In genomic region chr11:32340476-32341473, GRCm38 (mm10) we compare ENCODE assay signal across 9 mouse cellular contexts. TPM values are rescaled to one million over a fixed set of nuclear protein-coding genes. Genes with fewer than 3 reads are reported as not detected.
DNase-seq lines count a peak whose midpoint lies in the region; ATAC-seq lines count a peak whose summit lies in the region.
"Had no signal": no experiment of that assay in that cellular context is flagged by ENCODE, and none has a peak within 500 bp of the region (broad histone marks: within the 10 kb centered on the region; RNA-seq: fewer than 3 reads in every experiment).

No protein-coding gene starts in this region.

- no peaks in the 10 kb centered on the region for H3K36me3 ChIP-seq in kidney, embryonic 15.5 days
- H3K36me3 ChIP-seq in midbrain, embryonic 13.5 days = no peaks in the 10 kb centered on the region
- H3K36me3 ChIP-seq: limb, embryonic 15.5 days had no signal

- no peaks in the 10 kb centered on the region for H3K9me3 ChIP-seq in kidney, embryonic 15.5 days (replicated peaks)
- no peaks in the 10 kb centered on the region for H3K9me3 ChIP-seq in midbrain, embryonic 13.5 days
- H3K9me3 ChIP-seq: limb, embryonic 15.5 days had no signal

- 21% methylated on average over 17 of the region's 17 CpGs for WGBS in kidney, embryonic 15.5 days
- 46% methylated on average over 17 of the region's 17 CpGs for WGBS in midbrain, embryonic 13.5 days

- ATAC-seq in cerebellum, adult (ENCODE audit: insufficient number of reproducible peaks, low FRiP score, low TSS enrichment) = no peak
- peak; percentile 68 for ATAC-seq in kidney, embryonic 15.5 days (replicated peaks; ENCODE audit: low FRiP score)
- peak; percentile 71 for ATAC-seq in midbrain, embryonic 13.5 days

- H3K4me1 ChIP-seq in kidney, embryonic 15.5 days = peaks cover 46% of the 10 kb centered on the region
- H3K4me1 ChIP-seq in midbrain, embryonic 13.5 days (replicated peaks) = no peaks in the 10 kb centered on the region

- peak overlapping the region; percentile 81 for H3K27ac ChIP-seq in kidney, embryonic 15.5 days
- no peak overlapping the region for H3K27ac ChIP-seq in midbrain, embryonic 13.5 days
- H3K27ac ChIP-seq: limb, embryonic 15.5 days had no signal

- no peaks in the 10 kb centered on the region for H3K27me3 ChIP-seq in kidney, embryonic 15.5 days
- no peaks in the 10 kb centered on the region for H3K27me3 ChIP-seq in midbrain, embryonic 13.5 days
- H3K27me3 ChIP-seq: limb, embryonic 15.5 days had no signal

- peak; percentile 49 to 65 for DNase-seq in cerebellum, postnatal 25 days
- DNase-seq in 3T3-L1 (ENCODE audit: low read depth, low spot score) = peak; percentile 74
- peak; percentile 61 to 71 for DNase-seq in adrenal gland, postnatal 36 days
- peak; percentile 65 for DNase-seq in forelimb bud, embryonic 11.5 days (ENCODE audit: low read depth, low spot score)
- DNase-seq in thymus, postnatal 25 days = peak; percentile 11

- H3K9ac ChIP-seq in kidney, embryonic 15.5 days = no peak overlapping the region
- no peak overlapping the region for H3K9ac ChIP-seq in midbrain, embryonic 13.5 days (replicated peaks)
- H3K9ac ChIP-seq: limb, embryonic 15.5 days had no signal

- no peak overlapping the region for H3K4me3 ChIP-seq in kidney, embryonic 15.5 days (replicated peaks)
- no peak overlapping the region for H3K4me3 ChIP-seq in midbrain, embryonic 13.5 days (replicated peaks)
- H3K4me3 ChIP-seq: limb, embryonic 15.5 days had no signal

- H3K4me2 ChIP-seq in kidney, embryonic 15.5 days = peak overlapping the region; percentile 38
- H3K4me2 ChIP-seq in midbrain, embryonic 13.5 days (replicated peaks) = no peak overlapping the region
- H3K4me2 ChIP-seq: limb, embryonic 15.5 days had no signal

RNA-seq across cellular contexts. Expression of gene Sh3pxd2b, which starts 6.8 kb away (rescaled TPM):
- total RNA-seq in adrenal gland, postnatal 36 days (2021) = 10 to 100 TPM in 1 of 2 experiments, 1 to 10 TPM in 1; 5.7 to 10.7 TPM
- 18.2 and 21.8 TPM in 2 replicates for polyA plus RNA-seq in kidney, embryonic 15.5 days (2015; fragmentation: Nextera tagmentation; extraction: Ambion mirVana)
- polyA plus RNA-seq in midbrain, embryonic 13.5 days (2015; fragmentation: Nextera tagmentation; extraction: Ambion mirVana) = 22.5 and 25.3 TPM in 2 replicates

RNA-seq across cellular contexts. Expression of gene Hbq1a, which starts 40.9 kb away (rescaled TPM):
- total RNA-seq in adrenal gland, postnatal 36 days (2021) = under 1 TPM; 0.49 to 0.93 TPM
- 0.53 and 0.80 TPM in 2 replicates for polyA plus RNA-seq in kidney, embryonic 15.5 days (2015; fragmentation: Nextera tagmentation; extraction: Ambion mirVana)
- polyA plus RNA-seq in midbrain, embryonic 13.5 days (2015; fragmentation: Nextera tagmentation; extraction: Ambion mirVana) = 1.4 TPM in 1 of 2 replicates, not detected in the other

RNA-seq across cellular contexts. Expression of gene Hba-a2, which starts 44.5 kb away (rescaled TPM):
- total RNA-seq in adrenal gland, postnatal 36 days (2021) = 1,000 to 10,000 TPM; 1,676 to 2,955 TPM
- 11,555 and 13,702 TPM in 2 replicates for polyA plus RNA-seq in kidney, embryonic 15.5 days (2015; fragmentation: Nextera tagmentation; extraction: Ambion mirVana)
- polyA plus RNA-seq in midbrain, embryonic 13.5 days (2015; fragmentation: Nextera tagmentation; extraction: Ambion mirVana) = 5,740 and 6,263 TPM in 2 replicates

RNA-seq across cellular contexts. Expression of gene Hbq1b, which starts 54.0 kb away (rescaled TPM):
- not detected for total RNA-seq in adrenal gland, postnatal 36 days (2021)
- polyA plus RNA-seq in kidney, embryonic 15.5 days (2015; fragmentation: Nextera tagmentation; extraction: Ambion mirVana) = 2.3 and 2.5 TPM in 2 replicates
- polyA plus RNA-seq in midbrain, embryonic 13.5 days (2015; fragmentation: Nextera tagmentation; extraction: Ambion mirVana) = 1.2 and 1.4 TPM in 2 replicates

RNA-seq across cellular contexts. Expression of gene Hba-a1, which starts 57.5 kb away (rescaled TPM):
- total RNA-seq in adrenal gland, postnatal 36 days (2021) = 1,000 to 10,000 TPM; 2,230 to 3,771 TPM
- polyA plus RNA-seq in kidney, embryonic 15.5 days (2015; fragmentation: Nextera tagmentation; extraction: Ambion mirVana) = 4,301 and 5,259 TPM in 2 replicates
- 2,311 and 2,595 TPM in 2 replicates for polyA plus RNA-seq in midbrain, embryonic 13.5 days (2015; fragmentation: Nextera tagmentation; extraction: Ambion mirVana)

Comparison
In these comparisons a context has a peak if more than half of its experiments do, and no peak if none do; other contexts are left out.
1. DNase-seq: peak in every context shown above with its lines; median percentile 74 in 3T3-L1; 66 in adrenal gland, postnatal 36 days; 65 in forelimb bud, embryonic 11.5 days; 57 in cerebellum, postnatal 25 days; 11 in thymus, postnatal 25 days.